Mouse (Mus musculus) T-helper 2 cell (primary cell): ENCODE results near the gene Acin1.

Experiments used
- in situ Hi-C: fragments of 300-600 bp; cut with MboI, MseI; formaldehyde crosslinking; loops from one replicate; pipeline ENCODE4 v1.15.1; 2025; ENCODE audit warnings: high pct_unique_total_duplicates

Gene Acin1

DNA sequence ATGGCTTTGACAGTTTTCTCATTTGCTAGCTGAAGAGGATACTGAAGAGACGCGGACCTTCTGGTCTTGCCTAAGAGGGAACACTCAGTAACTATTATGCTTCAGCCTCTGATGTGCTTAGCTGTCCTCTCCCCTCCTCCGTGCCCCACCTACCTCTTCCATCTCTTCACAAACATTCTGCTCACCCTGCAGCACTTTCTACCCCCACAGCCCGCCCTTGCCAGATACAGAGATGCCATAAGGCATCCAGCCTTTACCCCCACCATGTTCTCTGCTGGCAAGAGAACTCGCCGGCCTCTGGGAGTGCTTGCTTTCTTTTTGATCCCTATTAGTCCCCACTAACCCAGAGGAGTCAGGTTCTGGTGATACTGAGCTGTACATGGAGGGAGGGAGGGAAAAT is 76.1 kb downstream of the Acin1 start:
- in situ Hi-C loops = loop anchor here (5.0 kb wide), 1 partner anchor 38 kb away; no protein-coding TSS in a partner anchor

GRCm38 (mm10) chr14:54609962-54610361 is 76.8 kb downstream of the Acin1 start:
- in situ Hi-C loops = loop anchor here (5.0 kb wide), 1 partner anchor 38 kb away; no protein-coding TSS in a partner anchor

DNA sequence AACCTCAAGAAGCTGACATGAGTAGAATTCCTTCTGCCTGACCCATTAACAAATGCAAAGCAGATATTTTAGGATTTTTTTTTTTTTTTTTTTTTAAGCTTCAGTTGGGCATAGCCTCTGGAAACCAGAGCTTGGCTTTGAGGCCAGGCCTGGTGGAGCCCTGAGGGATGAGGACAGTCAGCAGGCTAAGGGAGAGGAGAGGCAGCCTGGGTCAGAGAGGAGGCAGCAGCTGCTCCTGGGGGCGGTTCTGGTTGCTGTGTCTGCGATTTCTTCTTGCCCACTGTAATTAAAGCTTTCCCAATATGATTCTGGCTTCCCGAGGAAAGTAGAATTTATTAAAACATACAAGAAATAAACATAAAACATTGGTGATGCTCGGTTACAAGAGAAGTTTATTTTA is 77.5 kb downstream of the Acin1 start:
- in situ Hi-C loops = no loop called here

DNA sequence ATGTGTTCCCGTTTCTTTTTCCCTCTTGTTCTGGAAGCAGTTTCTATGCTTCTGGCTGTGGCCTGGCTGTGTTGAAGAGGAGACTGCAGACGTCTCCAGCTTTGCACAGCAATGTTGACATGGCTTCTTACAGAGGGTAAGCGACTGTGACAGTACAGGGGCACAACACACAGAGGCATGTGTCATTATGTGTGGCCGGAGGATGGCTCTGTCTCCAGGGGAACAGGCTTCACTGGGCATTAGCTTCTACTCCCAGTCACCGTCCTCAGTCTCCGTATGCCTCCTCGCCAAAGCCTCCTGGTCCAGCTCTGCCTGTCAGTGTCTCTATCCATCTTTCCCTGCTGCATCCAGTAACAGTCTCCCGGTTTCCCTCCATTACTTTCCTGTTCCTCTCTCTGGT is 79.5 kb downstream of the Acin1 start:
- in situ Hi-C loops = no loop called here

DNA sequence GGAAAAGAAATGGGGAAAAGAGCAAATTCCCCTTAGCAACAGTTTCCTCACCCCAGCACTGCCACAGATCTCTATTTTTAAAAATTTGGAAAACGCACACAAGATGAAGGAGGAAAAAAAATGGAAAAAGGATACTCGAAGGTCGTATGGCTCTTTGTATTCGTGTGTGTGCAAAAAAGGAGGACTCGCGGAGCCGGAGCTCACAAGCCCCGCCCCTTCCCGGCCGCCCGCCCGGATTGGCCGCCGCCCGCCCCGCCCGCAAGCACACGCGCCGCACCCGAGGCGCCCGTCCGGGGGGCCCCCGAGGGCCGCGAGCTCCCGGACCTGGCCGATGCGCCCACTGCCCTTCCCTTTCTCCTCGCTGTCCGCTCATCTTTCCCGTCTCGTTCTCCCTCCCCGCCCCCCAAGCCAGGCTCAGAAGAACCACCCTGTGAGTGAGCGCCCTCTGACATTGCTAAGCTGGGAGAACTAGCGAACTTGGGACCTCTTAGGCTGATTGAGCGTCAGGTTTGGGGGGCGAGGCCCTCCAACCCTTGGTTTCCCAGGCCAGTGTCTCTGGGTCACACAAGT is 80.9 kb downstream of the Acin1 start, which contains the start of gene 4931414P19Rik:
4931414P19Rik (minus strand) TSS at position 242 of the 570 bp plus-strand sequence.
- in situ Hi-C loops = no loop called here

GRCm38 (mm10) chr14:54603686-54604085 is 83.0 kb downstream of the Acin1 start:
- in situ Hi-C loops = no loop called here

DNA sequence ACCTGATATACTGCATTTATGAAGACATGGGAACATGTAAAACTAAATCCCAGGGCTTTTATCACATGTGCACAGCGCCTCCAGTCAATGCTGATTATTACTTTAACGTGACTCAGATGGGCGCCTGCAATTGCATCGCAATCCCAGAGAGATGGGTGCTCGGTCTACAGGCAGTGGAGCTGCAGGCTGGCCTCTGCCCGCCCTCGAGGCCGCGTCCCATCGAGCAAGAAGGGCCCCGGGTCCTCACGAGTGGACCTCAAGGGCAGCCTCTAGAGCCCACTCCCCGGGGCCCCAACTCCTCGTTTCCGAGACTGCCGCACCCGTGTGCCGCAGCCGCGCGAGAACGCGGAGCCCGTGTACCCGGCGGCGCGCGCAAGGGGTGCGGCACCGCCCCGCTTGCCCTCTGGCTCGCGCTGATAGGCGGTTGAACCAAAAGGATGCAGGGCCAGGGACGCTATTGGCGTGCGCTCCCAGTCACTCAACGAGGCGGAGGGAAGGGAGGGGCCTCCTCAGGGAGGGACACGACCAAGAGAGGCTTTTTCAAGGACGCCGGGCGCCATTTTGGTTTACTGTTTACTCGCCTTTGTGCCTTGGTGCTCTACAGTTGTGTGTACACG is 83.6 kb downstream of the Acin1 start:
- in situ Hi-C loops = no loop called here

- in situ Hi-C loops = no loop called here
Measured at GRCm38 (mm10) chr14:54602613-54603012, 84.1 kb downstream of the Acin1 start.

GRCm38 (mm10) chr14:54601601-54602000 is 85.1 kb downstream of the Acin1 start:
- in situ Hi-C loops = no loop called here

DNA sequence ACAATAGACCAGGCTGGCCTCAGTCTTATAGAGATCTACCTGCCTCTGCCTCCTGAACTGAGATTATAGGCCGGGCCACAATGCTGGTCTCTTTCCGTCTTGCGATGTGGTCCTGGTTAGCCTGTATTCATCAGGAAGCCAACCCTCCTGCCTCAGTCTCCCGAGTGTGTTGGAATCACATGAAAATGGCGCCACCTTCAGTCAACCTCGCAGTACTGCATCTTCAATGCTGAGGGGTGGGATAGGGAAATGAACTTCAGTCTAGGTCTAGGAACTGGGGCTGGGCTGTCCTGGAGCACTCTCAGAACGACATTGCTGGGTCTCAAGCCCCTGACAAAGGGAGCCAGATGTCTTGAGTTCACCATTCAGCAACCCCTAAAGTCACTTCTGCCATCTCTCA is 89.6 kb downstream of the Acin1 start:
- in situ Hi-C loops = no loop called here

DNA sequence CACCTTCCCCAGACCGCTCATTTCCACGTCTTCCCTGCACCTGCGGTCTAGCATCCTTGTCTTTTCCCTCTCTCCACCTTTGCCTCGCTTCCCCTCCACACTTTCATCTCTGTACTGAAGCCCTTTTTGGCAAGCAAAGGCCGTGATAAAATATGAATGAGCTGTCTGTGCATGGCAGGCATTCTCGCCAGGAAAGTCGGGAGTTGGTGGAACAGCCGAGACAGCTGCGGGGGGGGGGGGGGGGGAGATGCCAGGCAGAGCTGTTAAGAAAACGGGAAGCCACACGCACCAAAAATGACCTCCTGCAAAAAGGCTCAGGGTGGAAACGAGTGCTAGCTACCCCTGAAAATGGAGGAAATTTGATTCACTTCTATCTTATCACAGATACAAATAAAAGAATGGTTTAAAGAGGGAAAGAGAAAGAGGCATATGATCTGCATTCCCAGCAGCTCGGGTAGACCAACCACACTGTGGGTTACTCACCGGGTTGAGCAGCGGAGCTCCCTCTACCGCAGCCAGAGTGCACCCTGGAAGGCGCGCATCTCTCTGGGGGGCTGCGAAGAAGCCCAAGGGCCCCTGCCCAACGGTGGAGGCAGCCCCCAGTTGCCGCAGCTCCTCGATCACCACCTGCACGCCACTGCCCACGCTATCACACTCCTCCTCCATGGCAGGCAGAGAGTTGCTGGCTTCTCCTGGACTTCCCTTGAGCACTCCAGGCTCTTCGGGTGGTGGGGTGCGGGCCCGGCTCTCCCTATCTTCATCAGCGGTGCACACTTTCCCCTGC is 91.9 kb downstream of the Acin1 start:
- in situ Hi-C loops = no loop called here

- in situ Hi-C loops = no loop called here
Measured at GRCm38 (mm10) chr14:54594055-54594454, 92.7 kb downstream of the Acin1 start.

- in situ Hi-C loops = no loop called here
Measured at GRCm38 (mm10) chr14:54592319-54592934, 94.3 kb downstream of the Acin1 start.
